Mouse (Mus musculus) R1 (cell line): ENCODE data around the gene Rsrp1.

Source experiments
- DNase-seq: peaks from one replicate; pipeline ENCODE4 v3.0.0-alpha.2; 2018; ENCODE audit warnings: low read depth, low spot score

Rsrp1 gene

GRCm38 (mm10) chr4:134923258-134924018 is at the start of gene Rsrp1:
Gene Rsrp1, plus strand, starts transcription at chr4:134923592.
- peak; percentile 98 for DNase-seq

- DNase-seq, result peak; percentile 59
Measured at GRCm38 (mm10) chr4:134876171-134876570, 47.2 kb upstream of the Rsrp1 start.

GRCm38 (mm10) chr4:134879410-134879981 is 43.9 kb upstream of the Rsrp1 start:
- DNase-seq, result peak; percentile 72

GRCm38 (mm10) chr4:134880041-134880440 is 43.4 kb upstream of the Rsrp1 start:
- DNase-seq, result peak; percentile 61

- DNase-seq, result peak; percentile 89
Measured at GRCm38 (mm10) chr4:134883266-134883665, 40.1 kb upstream of the Rsrp1 start.

GRCm38 (mm10) chr4:134883808-134884207 is 39.6 kb upstream of the Rsrp1 start:
- peak; percentile 49 for DNase-seq

GRCm38 (mm10) chr4:134884364-134884763 is 39.0 kb upstream of the Rsrp1 start:
- no peak for DNase-seq

- DNase-seq, result no peak
Measured at GRCm38 (mm10) chr4:134892096-134892495, 31.3 kb upstream of the Rsrp1 start.

- DNase-seq, result no peak
Measured at GRCm38 (mm10) chr4:134897256-134897655, 26.1 kb upstream of the Rsrp1 start.

- DNase-seq, result no peak
Measured at GRCm38 (mm10) chr4:134901126-134901525, 22.3 kb upstream of the Rsrp1 start.

- no peak for DNase-seq
Measured at GRCm38 (mm10) chr4:134903046-134903445, 20.3 kb upstream of the Rsrp1 start.

GRCm38 (mm10) chr4:134911406-134911805 is 12.0 kb upstream of the Rsrp1 start:
- DNase-seq, result peak; percentile 49

GRCm38 (mm10) chr4:134913413-134913812 is 10.0 kb upstream of the Rsrp1 start:
- peak; percentile 85 for DNase-seq

- DNase-seq, result no peak
Measured at GRCm38 (mm10) chr4:134914122-134914863, 9.1 kb upstream of the Rsrp1 start.

- peak; percentile 96 for DNase-seq
Measured at GRCm38 (mm10) chr4:134914864-134915209, 8.6 kb upstream of the Rsrp1 start, which contains the start of gene Tmem50a. Gene Tmem50a, minus strand, starts transcription at chr4:134915024.

- DNase-seq, result no peak
Measured at GRCm38 (mm10) chr4:134915223-134916050, 8.0 kb upstream of the Rsrp1 start.

GRCm38 (mm10) chr4:134917194-134917593 is 6.2 kb upstream of the Rsrp1 start:
- DNase-seq, result no peak

- DNase-seq, result no peak
Measured at GRCm38 (mm10) chr4:134918381-134918780, 5.0 kb upstream of the Rsrp1 start.

GRCm38 (mm10) chr4:134919733-134920540 is 3.5 kb upstream of the Rsrp1 start:
- peak; percentile 74 for DNase-seq

- DNase-seq, result no peak
Measured at GRCm38 (mm10) chr4:134920631-134921030, 2.8 kb upstream of the Rsrp1 start.

- no peak for DNase-seq
Measured at GRCm38 (mm10) chr4:134921703-134922102, 1.7 kb upstream of the Rsrp1 start.
